Mouse (Mus musculus): ENCODE data around the gene Barhl1.

DNA sequence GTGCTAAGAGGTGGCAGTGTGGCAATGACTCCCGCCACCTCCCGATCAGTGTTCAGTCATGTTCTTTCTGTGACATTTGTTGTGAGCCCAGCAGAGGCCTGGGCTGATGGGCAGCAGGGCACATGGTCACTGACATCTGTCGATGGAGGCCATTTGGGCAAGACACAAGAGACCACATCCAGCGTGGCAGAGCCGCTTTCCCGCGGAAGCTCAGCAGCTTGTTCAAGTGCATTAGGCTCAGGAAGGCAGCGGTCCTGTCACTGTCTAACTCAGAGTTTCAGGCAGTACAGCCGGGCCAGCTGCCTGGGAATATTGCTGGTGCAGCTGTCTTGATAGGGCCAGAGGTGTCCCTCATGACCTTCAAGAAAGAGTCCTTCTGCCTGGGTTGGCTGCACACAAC lies 38.1 kb upstream of the Barhl1 start:
- no peak for TF ChIP-seq CEBPB (IDR thresholded peaks at IDR 0.05; ENCODE audit: insufficient read depth, poor library complexity, severe bottlenecking)
- no peak for TF ChIP-seq USF1 (IDR thresholded peaks at IDR 0.05; ENCODE audit: low read depth)
- no peak for TF ChIP-seq POLR2A (IDR thresholded peaks at IDR 0.05; ENCODE audit: insufficient read length, low read depth)
- no peak for TF ChIP-seq E2F4 (IDR thresholded peaks at IDR 0.05; ENCODE audit: insufficient read depth)
- TF ChIP-seq TCF12 (IDR thresholded peaks at IDR 0.05; ENCODE audit: insufficient read depth, poor library complexity, severe bottlenecking) = no peak
- TF ChIP-seq MAX (IDR thresholded peaks at IDR 0.05; ENCODE audit: low read depth) = no peak
- TF ChIP-seq MYOG (IDR thresholded peaks at IDR 0.05; ENCODE audit: control insufficient read depth in 1 of 3, insufficient read depth in 1 of 3, insufficient read length in 2 of 3, low read depth in 2 of 3) = no peak
- TF ChIP-seq MYOD1 (IDR thresholded peaks at IDR 0.05; ENCODE audit: control insufficient read depth in 1 of 3, insufficient read length in 2 of 3, low read depth in 2 of 3) = peak in 1 of 3 experiments; percentile 3

Data from myocyte (in vitro differentiated cells).